Mouse (Mus musculus) heart, embryonic 13.5 days (tissue): ENCODE data around the gene Mef2b. TPM values are rescaled to one million over a fixed set of nuclear protein-coding genes. Genes with fewer than 3 reads are reported as not detected.
"Not testable (repeated sequence)": the region's sequence is repeated elsewhere in the genome, so short reads cannot be mapped to it uniquely, and the experiment has no call there.

Experiments
- ATAC-seq: fragments of 200-750 bp; cut with Nextera tagmentation; 2 replicates; pipeline ENCODE4 v1.8.0; 2017; ENCODE audit warnings: moderate TSS enrichment; ENCODE audit not compliant: insufficient number of reproducible peaks, low FRiP score, low TSS enrichment; ENCODE audit errors: extremely low read depth
- H3K27ac ChIP-seq: fragments of 300-500 bp; sonication (generic); replicated peaks from 2 replicates; pipeline ENCODE4 v1.5.1; 2015; ENCODE audit warnings: moderate library complexity, mild to moderate bottlenecking, inconsistent platforms
- H3K27me3 ChIP-seq: fragments of 300-500 bp; sonication (generic); replicated peaks from 2 replicates; pipeline ENCODE4 v1.6.1; 2015; ENCODE audit warnings: mild to moderate bottlenecking, inconsistent platforms
- H3K36me3 ChIP-seq: fragments of 300-500 bp; sonication (generic); 2 replicates; pipeline ENCODE4 v1.6.1; 2015; ENCODE audit warnings: mild to moderate bottlenecking, inconsistent platforms
- H3K4me1 ChIP-seq: fragments of 300-500 bp; sonication (generic); 2 replicates; pipeline ENCODE4 v1.6.1; 2015; ENCODE audit warnings: inconsistent platforms
- H3K4me2 ChIP-seq: fragments of 300-500 bp; sonication (generic); 2 replicates; pipeline ENCODE4 v1.6.1; 2015; ENCODE audit warnings: inconsistent platforms, mild to moderate bottlenecking, moderate library complexity
- H3K4me3 ChIP-seq: fragments of 300-500 bp; sonication (generic); 2 replicates; pipeline ENCODE4 v1.5.1; 2015; ENCODE audit warnings: moderate library complexity, mild to moderate bottlenecking, inconsistent platforms
- H3K9ac ChIP-seq: fragments of 300-500 bp; sonication (generic); 2 replicates; pipeline ENCODE4 v1.6.1; 2015; ENCODE audit warnings: inconsistent platforms, mild to moderate bottlenecking, moderate library complexity
- H3K9me3 ChIP-seq: fragments of 300-500 bp; sonication (generic); 2 replicates; pipeline ENCODE4 v1.6.1; 2016; ENCODE audit warnings: inconsistent platforms
- WGBS: fragments of 180-500 bp; shearing (Covaris S2); methylation state at CpG from one replicate; pipeline ENCODE4 v1.1.7; 2015; ENCODE audit warnings: mixed read lengths; 5-methylcytosine and 5-hydroxymethylcytosine counted together
- microRNA-seq: library from miRNA; unstranded; fragments of <30 nt; microRNA quantifications from one replicate; pipeline ENCODE4, GENCODE M21; 2016
- polyA plus RNA-seq: library from polyadenylated mRNA; unstranded; fragments of >200 nt; fragmentation: Nextera tagmentation; extraction: Ambion mirVana; gene quantifications from 2 replicates; pipeline ENCODE4 v1.2.1, GENCODE M21; 2015

Mef2b gene
- polyA plus RNA-seq, 1 experiment from 2014 or later, result 0.40 TPM

GRCm38 (mm10) chr8:70208130-70208529 lies 68.6 kb downstream of the Mef2b start:
- Histone ChIP-seq H3K4me3 (no peak overlapping the region), H3K9ac (peak overlapping the region; percentile 30; the same call in 1 of the 2 replicates), H3K36me3 (no peaks in the 10 kb centered on the region), H3K27me3 (no peaks in the 10 kb centered on the region), H3K27ac (no peak overlapping the region), H3K4me1 (peaks cover 45% of the 10 kb centered on the region), H3K4me2 (no peak overlapping the region), H3K9me3 (no peaks in the 10 kb centered on the region)
- WGBS, result 50% methylated on average over 1 of the region's 1 CpGs
- no peak for ATAC-seq

GRCm38 (mm10) chr8:70210538-70210937 lies 71.0 kb downstream of the Mef2b start:
- no peaks in the 10 kb centered on the region for H3K27me3 ChIP-seq
- 33% methylated on average over 8 of the region's 8 CpGs for WGBS
- H3K4me1 ChIP-seq, result peaks cover 32% of the 10 kb centered on the region
- peak overlapping the region; percentile 96 for H3K4me2 ChIP-seq
- H3K27ac ChIP-seq, result peak overlapping the region; percentile 24; the same call in 1 of the 2 replicates
- H3K4me3 ChIP-seq, result peak overlapping the region; percentile 16
- peak overlapping the region; percentile 66 for H3K9ac ChIP-seq
- no peak for ATAC-seq
- H3K36me3 ChIP-seq, result no peaks in the 10 kb centered on the region
- no peaks in the 10 kb centered on the region for H3K9me3 ChIP-seq

GRCm38 (mm10) chr8:70211275-70211674 lies 71.8 kb downstream of the Mef2b start:
- Histone ChIP-seq H3K9me3 (no peaks in the 10 kb centered on the region), H3K4me2 (peak overlapping the region; percentile 96), H3K4me1 (peaks cover 32% of the 10 kb centered on the region), H3K9ac (peak overlapping the region; percentile 86), H3K4me3 (peak overlapping the region; percentile 76), H3K36me3 (no peaks in the 10 kb centered on the region), H3K27me3 (no peaks in the 10 kb centered on the region), H3K27ac (no peak overlapping the region)
- 69% methylated on average over 1 of the region's 1 CpGs for WGBS
- ATAC-seq, result no peak

GRCm38 (mm10) chr8:70211726-70212111 lies 72.2 kb downstream of the Mef2b start:
- H3K27me3 ChIP-seq, result no peaks in the 10 kb centered on the region
- peak overlapping the region; percentile 86 for H3K9ac ChIP-seq
- H3K4me1 ChIP-seq, result peaks cover 32% of the 10 kb centered on the region
- peak overlapping the region; percentile 76 for H3K4me3 ChIP-seq
- no peaks in the 10 kb centered on the region for H3K9me3 ChIP-seq
- WGBS, result 3% methylated on average over 31 of the region's 31 CpGs
- peak overlapping the region; percentile 96 for H3K4me2 ChIP-seq
- H3K27ac ChIP-seq, result peak overlapping the region; percentile 69
- ATAC-seq, result no peak
- H3K36me3 ChIP-seq, result no peaks in the 10 kb centered on the region

GRCm38 (mm10) chr8:70212112-70213055 lies 72.9 kb downstream of the Mef2b start, which contains the start of gene Slc25a42:
Slc25a42 (minus strand) TSS chr8:70212305.
- Histone ChIP-seq H3K27ac (peak within 1 kb of the TSS; percentile 70), H3K4me3 (peak within 1 kb of the TSS; percentile 76), H3K4me1 (peaks cover 32% of the 10 kb centered on the region), H3K36me3 (no peaks in the 10 kb centered on the region), H3K27me3 (no peaks in the 10 kb centered on the region), H3K9me3 (no peaks in the 10 kb centered on the region), H3K9ac (peak within 1 kb of the TSS; percentile 86), H3K4me2 (peak within 1 kb of the TSS; percentile 96)
- WGBS, result under 1% methylated on average over 66 of the region's 66 CpGs
- ATAC-seq, result peak; percentile 93

GRCm38 (mm10) chr8:70214411-70214810 lies 74.9 kb downstream of the Mef2b start:
- H3K4me1 ChIP-seq, result peaks cover 30% of the 10 kb centered on the region
- H3K4me2 ChIP-seq, result no peak overlapping the region
- no peak overlapping the region for H3K9ac ChIP-seq
- H3K27me3 ChIP-seq, result no peaks in the 10 kb centered on the region
- WGBS, result 53% methylated on average over 3 of the region's 3 CpGs
- no peak overlapping the region for H3K27ac ChIP-seq
- no peaks in the 10 kb centered on the region for H3K36me3 ChIP-seq
- H3K4me3 ChIP-seq, result no peak overlapping the region
- no peak for ATAC-seq
- H3K9me3 ChIP-seq, result no peaks in the 10 kb centered on the region

- ATAC-seq, result no peak
- Histone ChIP-seq H3K9ac (no peak overlapping the region), H3K27ac (no peak overlapping the region), H3K4me2 (no peak overlapping the region), H3K27me3 (no peaks in the 10 kb centered on the region), H3K4me1 (peaks cover 31% of the 10 kb centered on the region), H3K36me3 (no peaks in the 10 kb centered on the region), H3K9me3 (no peaks in the 10 kb centered on the region), H3K4me3 (no peak overlapping the region)
- 53% methylated on average over 5 of the region's 5 CpGs for WGBS
Observed at GRCm38 (mm10) chr8:70215092-70215491, 75.6 kb downstream of the Mef2b start.

- not testable (repeated sequence) for H3K4me3 ChIP-seq, H3K27ac ChIP-seq, H3K27me3 ChIP-seq, H3K4me2 ChIP-seq, H3K9me3 ChIP-seq, H3K9ac ChIP-seq, H3K36me3 ChIP-seq, ATAC-seq
- WGBS, result 58% methylated on average over 3 of the region's 3 CpGs
- peaks cover 25% of the 10 kb centered on the region for H3K4me1 ChIP-seq
Observed at GRCm38 (mm10) chr8:70216161-70216560, 76.7 kb downstream of the Mef2b start.

- WGBS, result 63% methylated on average over 1 of the region's 1 CpGs
- no peaks in the 10 kb centered on the region for H3K9me3 ChIP-seq
- no peak overlapping the region for H3K27ac ChIP-seq
- H3K36me3 ChIP-seq, result peaks cover 3% of the 10 kb centered on the region
- no peak overlapping the region for H3K4me3 ChIP-seq
- no peak overlapping the region for H3K4me2 ChIP-seq
- no peak for ATAC-seq
- peaks cover 21% of the 10 kb centered on the region for H3K4me1 ChIP-seq
- H3K9ac ChIP-seq, result no peak overlapping the region
- H3K27me3 ChIP-seq, result no peaks in the 10 kb centered on the region
Observed at GRCm38 (mm10) chr8:70216566-70216965, 77.1 kb downstream of the Mef2b start.

Small RNA genes lying within 50 kb of the gene (microRNA-seq; reads per million reads assigned to microRNA genes)
- not detected for gene Mir7066

Other genes starting within 250 kb of the Mef2b start
- gene Tssk6, start 237.5 kb upstream of the Mef2b start, polyA plus RNA-seq, result 1.9 and 2.2 TPM in 2 replicates
- gene Ndufa13, start 237.2 kb upstream of the Mef2b start, polyA plus RNA-seq, result 304 and 343 TPM in 2 replicates
- gene Yjefn3, start 237.0 kb upstream of the Mef2b start, polyA plus RNA-seq, result 8.1 and 8.2 TPM in 2 replicates
- gene Gatad2a, start 143.3 kb upstream of the Mef2b start, polyA plus RNA-seq, result 27.3 and 29.9 TPM in 2 replicates
- 34.9 and 36.0 TPM in 2 replicates for gene Mau2, start 97.0 kb upstream of the Mef2b start, polyA plus RNA-seq
- 31.1 and 32.6 TPM in 2 replicates for gene Sugp1, start 96.9 kb upstream of the Mef2b start, polyA plus RNA-seq
- gene Tm6sf2, start 66.8 kb upstream of the Mef2b start, polyA plus RNA-seq, result 1.1 and 1.6 TPM in 2 replicates
- gene Hapln4, start 56.3 kb upstream of the Mef2b start, polyA plus RNA-seq, result 0.12 and 0.23 TPM in 2 replicates
- 0.17 and 0.36 TPM in 2 replicates for gene Ncan, start 18.8 kb upstream of the Mef2b start, polyA plus RNA-seq
- 30.5 and 34.3 TPM in 2 replicates for gene Nr2c2ap, start 8.4 kb upstream of the Mef2b start, polyA plus RNA-seq
- gene Rfxank, start 557 bp upstream of the Mef2b start, polyA plus RNA-seq, result 15.1 and 17.0 TPM in 2 replicates
- gene Borcs8, start 212 bp upstream of the Mef2b start, polyA plus RNA-seq, result 36.1 and 40.0 TPM in 2 replicates
- gene Tmem161a, start 32.6 kb downstream of the Mef2b start, polyA plus RNA-seq, result 91.8 and 104 TPM in 2 replicates
- 8.0 and 8.3 TPM in 2 replicates for gene Slc25a42, start 72.6 kb downstream of the Mef2b start, polyA plus RNA-seq
- 23.2 and 24.3 TPM in 2 replicates for gene Sugp2, start 94.5 kb downstream of the Mef2b start, polyA plus RNA-seq
- 20.6 and 20.7 TPM in 2 replicates for gene Armc6, start 94.8 kb downstream of the Mef2b start, polyA plus RNA-seq
- gene Homer3, start 143.1 kb downstream of the Mef2b start, polyA plus RNA-seq, result 34.1 and 37.2 TPM in 2 replicates
- gene Ddx49, start 162.8 kb downstream of the Mef2b start, polyA plus RNA-seq, result 32.6 and 34.1 TPM in 2 replicates
- gene Cope, start 162.8 kb downstream of the Mef2b start, polyA plus RNA-seq, result 294 and 344 TPM in 2 replicates
- gene Cers1, start 176.1 kb downstream of the Mef2b start, polyA plus RNA-seq, result 1.9 and 2.6 TPM in 2 replicates
- 0.74 and 0.99 TPM in 2 replicates for gene Gdf1, start 190.1 kb downstream of the Mef2b start, polyA plus RNA-seq
- 11.3 and 12.2 TPM in 2 replicates for gene Upf1, start 213.6 kb downstream of the Mef2b start, polyA plus RNA-seq
- 3.5 TPM in 2 replicates for gene Comp, start 233.8 kb downstream of the Mef2b start, polyA plus RNA-seq